Mouse (Mus musculus) kidney, adult 10 weeks (tissue): Measurements from ENCODE around the gene Gorasp2. TPM values are rescaled to one million over a fixed set of nuclear protein-coding genes. Genes with fewer than 3 reads are reported as not detected.

Experiments
- polyA plus RNA-seq: library from polyadenylated mRNA; stranded (reverse); fragments of 350-450 nt; fragmentation: Illumina TruSeq; extraction: RNeasy Lipid Tissue Mini Kit (QIAGEN cat#74804); gene quantifications from one replicate; pipeline ENCODE4 v1.2.3, GENCODE M21; 2014; ENCODE audit warnings: low read depth, low replicate concordance

Gene Gorasp2
- 58.6 TPM for polyA plus RNA-seq

DNA sequence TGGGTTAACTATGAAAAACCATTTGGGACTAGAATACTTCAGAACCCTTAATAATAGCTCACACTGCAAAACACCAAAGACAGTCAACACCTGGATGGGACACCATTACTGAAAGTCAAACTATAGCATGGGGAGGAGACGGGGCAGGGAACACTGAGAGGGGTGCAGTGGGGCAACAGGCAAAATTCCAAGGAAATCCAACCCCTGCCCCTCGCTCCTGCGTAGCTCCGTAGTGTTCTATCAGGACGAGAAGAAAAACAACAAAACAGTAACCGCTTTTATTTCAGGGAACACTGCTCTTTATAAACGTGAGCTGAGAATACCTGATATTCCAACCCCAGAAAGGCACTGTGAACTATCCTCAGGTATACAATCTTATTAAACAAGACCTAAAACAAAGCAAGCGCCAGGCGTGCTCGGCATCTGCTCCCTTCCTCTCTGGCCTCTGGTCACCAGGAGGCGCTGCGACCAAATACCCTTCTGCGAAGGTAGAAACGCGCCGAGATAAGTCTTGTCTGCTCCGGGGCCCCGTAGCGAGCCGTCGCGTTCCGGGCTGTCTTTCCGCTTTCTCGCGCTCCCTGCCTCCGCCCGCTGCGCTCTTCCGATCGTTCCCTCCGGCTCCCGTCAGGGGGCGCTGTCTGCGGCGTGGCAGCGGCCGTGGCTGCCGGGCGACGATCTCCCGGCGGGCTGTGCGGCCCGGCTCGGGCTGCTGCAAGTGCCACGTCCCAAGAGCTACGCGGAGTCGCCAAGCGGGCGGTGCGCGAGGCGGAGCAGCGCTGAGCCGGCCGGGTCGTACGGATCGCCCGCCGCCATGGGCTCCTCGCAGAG, at the start of gene Gorasp2:
Gene Gorasp2, plus strand, starts transcription at position 690 of the 828 bp plus-strand sequence.

GRCm38 (mm10) chr2:70661715-70662495, 529 bp downstream of the Gorasp2 start, which contains the start of gene Gm26558:
Gene Gm26558 (minus strand): TSS chr2:70662108.

Other genes starting within 250 kb of the Gorasp2 start
- gene Sp5, start 186.7 kb upstream of the Gorasp2 start, polyA plus RNA-seq: 1.4 TPM
- gene Erich2, start 152.8 kb upstream of the Gorasp2 start, polyA plus RNA-seq: 7.2 TPM
- 0.28 TPM for gene Gad1, start 108.5 kb upstream of the Gorasp2 start, polyA plus RNA-seq
- gene Gm26558, start 532 bp downstream of the Gorasp2 start, polyA plus RNA-seq: not detected
- 135 TPM for gene Tlk1, start 164.2 kb downstream of the Gorasp2 start, polyA plus RNA-seq